Mouse (Mus musculus) kidney, adult 2 months (tissue): ENCODE measurements around the gene Npr1.

ENCODE experiments used
- CTCF ChIP-seq: fragments of 200-500 bp; conservative IDR thresholded peaks from 2 replicates; pipeline ENCODE4 v1.5.1; 2011; ENCODE audit warnings: low read depth, mild to moderate bottlenecking, control low read depth, low read length, moderate library complexity, mixed read lengths; ENCODE audit not compliant: insufficient read depth, insufficient read length
- POLR2A ChIP-seq: fragments of 200-500 bp; IDR thresholded peaks from one replicate; pipeline ENCODE4 v1.6.1; 2011; ENCODE audit warnings: low read depth, low read length, control low read depth

DNA sequence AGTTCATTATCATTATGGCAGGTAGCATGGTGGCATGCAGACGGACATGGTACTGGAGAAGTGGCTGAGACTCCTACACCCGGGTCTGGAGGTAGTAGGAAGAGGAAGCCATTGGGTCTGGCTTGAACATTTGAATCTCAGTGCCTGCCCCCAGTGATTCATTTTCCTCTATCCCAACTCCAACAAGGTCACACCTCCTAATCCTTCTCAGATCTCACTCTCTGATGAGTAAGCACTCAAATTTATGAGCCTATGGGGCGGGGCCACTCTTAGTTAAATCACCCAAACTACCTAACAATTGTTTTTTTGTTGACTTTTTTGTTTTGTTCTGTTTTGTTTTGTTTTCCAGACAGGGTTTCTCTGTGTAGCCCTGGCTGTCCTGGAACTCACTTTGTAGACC lies 21.7 kb downstream of the Npr1 start:
- TF ChIP-seq POLR2A (no peak), CTCF (no peak)
